Mouse (Mus musculus): ENCODE measurements around the gene Klrk1. TPM values are rescaled to one million over a fixed set of nuclear protein-coding genes. Genes with fewer than 3 reads are reported as not detected.

Klrk1 gene
- polyA plus RNA-seq, 2 experiments, result 0.26 to 0.48 TPM

- Histone ChIP-seq H3K36me3 (replicated peaks; ENCODE audit: control insufficient read depth, insufficient read depth, low read depth) (no peaks in the 10 kb centered on the region), H3K9ac (replicated peaks) (no peak within 1 kb of the TSS), H3K4me1 (replicated peaks; ENCODE audit: control insufficient read depth in 2 of 2, insufficient read depth in 2 of 2, low read length in 1 of 2) (no peaks in the 10 kb centered on the region), H3K27ac (no peak within 1 kb of the TSS), H3K27me3 (ENCODE audit: control insufficient read depth, insufficient read depth, low read length) (no peaks in the 10 kb centered on the region), H3K4me2 (ENCODE audit: low read depth) (no peak within 1 kb of the TSS), H3K4me3 (ENCODE audit: insufficient read depth in 1 of 2, low read depth in 2 of 2, low read length in 2 of 2) (no peak within 1 kb of the TSS), H3K9me3 (ENCODE audit: control insufficient read depth, low read length) (no peaks in the 10 kb centered on the region)
- no peak for DNase-seq (ENCODE audit: low read depth in 3 of 3, low spot score in 3 of 3)
- ATAC-seq (ENCODE audit: insufficient read depth), result no peak
- TF ChIP-seq EP300 (IDR thresholded peaks at IDR 0.05; ENCODE audit: low read depth), result no peak
- no peak for TF ChIP-seq CTCF (IDR thresholded peaks at IDR 0.05; ENCODE audit: low read depth)
- WGBS (ENCODE audit: insufficient replicate concordance), result 90% methylated on average over 8 of the region's 8 CpGs
These were observed 46.1 kb downstream of the Klrk1 start, which contains the start of gene Klre1 for GRCm38 (mm10) chr6:129577605-129578004. Gene Klre1 (plus strand): TSS chr6:129577905.

GRCm38 (mm10) chr6:129575315-129575714 is 48.3 kb downstream of the Klrk1 start:
- Histone ChIP-seq H3K4me3 (ENCODE audit: insufficient read depth in 1 of 2, low read depth in 2 of 2, low read length in 2 of 2) (no peak overlapping the region), H3K9ac (replicated peaks) (no peak overlapping the region), H3K4me2 (ENCODE audit: low read depth) (no peak overlapping the region), H3K4me1 (replicated peaks; ENCODE audit: control insufficient read depth in 2 of 2, insufficient read depth in 2 of 2, low read length in 1 of 2) (no peaks in the 10 kb centered on the region), H3K27me3 (ENCODE audit: control insufficient read depth, insufficient read depth, low read length) (no peaks in the 10 kb centered on the region), H3K9me3 (ENCODE audit: control insufficient read depth, low read length) (no peaks in the 10 kb centered on the region), H3K27ac (no peak overlapping the region), H3K36me3 (replicated peaks; ENCODE audit: control insufficient read depth, insufficient read depth, low read depth) (no peaks in the 10 kb centered on the region)
- TF ChIP-seq CTCF (IDR thresholded peaks at IDR 0.05; ENCODE audit: low read depth), result no peak
- TF ChIP-seq EP300 (IDR thresholded peaks at IDR 0.05; ENCODE audit: low read depth), result no peak
- ATAC-seq (ENCODE audit: insufficient read depth) (no peak), DNase-seq (ENCODE audit: low read depth in 3 of 3, low spot score in 3 of 3) (no peak)
- 2% methylated on average over 2 of the region's 2 CpGs for WGBS (ENCODE audit: insufficient replicate concordance)

- no peak for ATAC-seq (ENCODE audit: insufficient read depth)
- TF ChIP-seq CTCF (IDR thresholded peaks at IDR 0.05; ENCODE audit: low read depth) (no peak), EP300 (IDR thresholded peaks at IDR 0.05; ENCODE audit: low read depth) (no peak)
These were observed 58.4 kb downstream of the Klrk1 start for GRCm38 (mm10) chr6:129565257-129565656.

More at GRCm38 (mm10) chr6:129565257-129565656, 58.4 kb downstream of the Klrk1 start:
- Histone ChIP-seq H3K4me2 (ENCODE audit: low read depth) (no peak overlapping the region), H3K36me3 (replicated peaks; ENCODE audit: control insufficient read depth, insufficient read depth, low read depth) (no peaks in the 10 kb centered on the region), H3K27me3 (ENCODE audit: control insufficient read depth, insufficient read depth, low read length) (no peaks in the 10 kb centered on the region), H3K4me3 (ENCODE audit: insufficient read depth in 1 of 2, low read depth in 2 of 2, low read length in 2 of 2) (no peak overlapping the region), H3K9ac (replicated peaks) (no peak overlapping the region), H3K27ac (no peak overlapping the region), H3K4me1 (replicated peaks; ENCODE audit: control insufficient read depth in 2 of 2, insufficient read depth in 2 of 2, low read length in 1 of 2) (no peaks in the 10 kb centered on the region), H3K9me3 (ENCODE audit: control insufficient read depth, low read length) (no peaks in the 10 kb centered on the region)
- 21% methylated on average over 2 of the region's 2 CpGs for WGBS (ENCODE audit: insufficient replicate concordance)
- no peak for DNase-seq (ENCODE audit: low read depth in 3 of 3, low spot score in 3 of 3)

Other genes starting within 250 kb of the Klrk1 start
- gene Clec12b, start 238.0 kb downstream of the Klrk1 start, polyA plus RNA-seq (2012; rRNA removed), result 0.02 and 0.03 TPM in 2 replicates
- not detected in 2 replicates for gene Clec12b, start 238.0 kb downstream of the Klrk1 start, polyA plus RNA-seq (2014; fragmentation: Nextera tagmentation; extraction: Ambion mirVana)
- gene Clec1b, start 226.6 kb downstream of the Klrk1 start, polyA plus RNA-seq (2012; rRNA removed), result 6.8 and 12.5 TPM in 2 replicates
- gene Clec1b, start 226.6 kb downstream of the Klrk1 start, polyA plus RNA-seq (2014; fragmentation: Nextera tagmentation; extraction: Ambion mirVana), result 23.3 and 29.5 TPM in 2 replicates
- gene Clec9a, start 215.0 kb downstream of the Klrk1 start, polyA plus RNA-seq (2012; rRNA removed), result 0.79 and 1.0 TPM in 2 replicates
- 0.25 and 0.97 TPM in 2 replicates for gene Clec9a, start 215.0 kb downstream of the Klrk1 start, polyA plus RNA-seq (2014; fragmentation: Nextera tagmentation; extraction: Ambion mirVana)
- gene Clec1a, start 171.9 kb downstream of the Klrk1 start, polyA plus RNA-seq (2012; rRNA removed), result 0.03 and 0.04 TPM in 2 replicates
- 0.23 and 0.28 TPM in 2 replicates for gene Clec1a, start 171.9 kb downstream of the Klrk1 start, polyA plus RNA-seq (2014; fragmentation: Nextera tagmentation; extraction: Ambion mirVana)
- 0.64 and 0.83 TPM in 2 replicates for gene Olr1, start 116.7 kb downstream of the Klrk1 start, polyA plus RNA-seq (2012; rRNA removed)
- gene Olr1, start 116.7 kb downstream of the Klrk1 start, polyA plus RNA-seq (2014; fragmentation: Nextera tagmentation; extraction: Ambion mirVana), result 0.57 and 0.81 TPM in 2 replicates
- 0.01 TPM in 1 of 2 replicates, not detected in the other for gene Tmem52b, start 111.3 kb downstream of the Klrk1 start, polyA plus RNA-seq (2012; rRNA removed)
- not detected in 2 replicates for gene Tmem52b, start 111.3 kb downstream of the Klrk1 start, polyA plus RNA-seq (2014; fragmentation: Nextera tagmentation; extraction: Ambion mirVana)
- gene Gabarapl1, start 90.7 kb downstream of the Klrk1 start, polyA plus RNA-seq (2012; rRNA removed), result 15.1 and 19.2 TPM in 2 replicates
- gene Gabarapl1, start 90.7 kb downstream of the Klrk1 start, polyA plus RNA-seq (2014; fragmentation: Nextera tagmentation; extraction: Ambion mirVana), result 8.2 and 9.1 TPM in 2 replicates
- gene Klre1, start 46.0 kb downstream of the Klrk1 start, polyA plus RNA-seq (2012; rRNA removed), result 0.03 TPM in 1 of 2 replicates, not detected in the other
- gene Klre1, start 46.0 kb downstream of the Klrk1 start, polyA plus RNA-seq (2014; fragmentation: Nextera tagmentation; extraction: Ambion mirVana), result not detected in 2 replicates
- 0.19 and 0.23 TPM in 2 replicates for gene Klrd1, start 32.1 kb downstream of the Klrk1 start, polyA plus RNA-seq (2012; rRNA removed)
- 0.37 and 0.50 TPM in 2 replicates for gene Klrd1, start 32.1 kb downstream of the Klrk1 start, polyA plus RNA-seq (2014; fragmentation: Nextera tagmentation; extraction: Ambion mirVana)
- not detected in 2 replicates for gene Klrc3, start 19.5 kb upstream of the Klrk1 start, polyA plus RNA-seq (2012; rRNA removed)
- gene Klrc3, start 19.5 kb upstream of the Klrk1 start, polyA plus RNA-seq (2014; fragmentation: Nextera tagmentation; extraction: Ambion mirVana), result not detected in 2 replicates
- 0.01 TPM in 1 of 2 replicates, not detected in the other for gene Klrc2, start 36.8 kb upstream of the Klrk1 start, polyA plus RNA-seq (2012; rRNA removed)
- not detected in 2 replicates for gene Klrc2, start 36.8 kb upstream of the Klrk1 start, polyA plus RNA-seq (2014; fragmentation: Nextera tagmentation; extraction: Ambion mirVana)
- gene Klrc1, start 55.1 kb upstream of the Klrk1 start, polyA plus RNA-seq (2012; rRNA removed), result 0.08 and 0.19 TPM in 2 replicates
- gene Klrc1, start 55.1 kb upstream of the Klrk1 start, polyA plus RNA-seq (2014; fragmentation: Nextera tagmentation; extraction: Ambion mirVana), result 0.08 and 0.14 TPM in 2 replicates
- gene Klri1, start 93.3 kb upstream of the Klrk1 start, polyA plus RNA-seq (2012; rRNA removed), result not detected in 2 replicates
- gene Klri1, start 93.3 kb upstream of the Klrk1 start, polyA plus RNA-seq (2014; fragmentation: Nextera tagmentation; extraction: Ambion mirVana), result not detected in 2 replicates
- gene Klri2, start 116.6 kb upstream of the Klrk1 start, polyA plus RNA-seq (2012; rRNA removed), result not detected in 2 replicates
- not detected in 2 replicates for gene Klri2, start 116.6 kb upstream of the Klrk1 start, polyA plus RNA-seq (2014; fragmentation: Nextera tagmentation; extraction: Ambion mirVana)
- gene Gm156, start 160.4 kb upstream of the Klrk1 start, polyA plus RNA-seq (2012; rRNA removed), result not detected in 2 replicates
- gene Gm156, start 160.4 kb upstream of the Klrk1 start, polyA plus RNA-seq (2014; fragmentation: Nextera tagmentation; extraction: Ambion mirVana), result not detected in 2 replicates
- not detected in 2 replicates for gene Gm17631, start 238.8 kb upstream of the Klrk1 start, polyA plus RNA-seq (2012; rRNA removed)
- not detected in 2 replicates for gene Gm17631, start 238.8 kb upstream of the Klrk1 start, polyA plus RNA-seq (2014; fragmentation: Nextera tagmentation; extraction: Ambion mirVana)

Data from liver, embryonic 14.5 days (tissue).